Mouse (Mus musculus) E14TG2a.4 (cell line): ENCODE results near the gene Asic4.

Source experiments
- CTCF ChIP-seq: conservative IDR thresholded peaks from 2 replicates; pipeline ENCODE4 v1.5.1; 2014; ENCODE audit warnings: low read length
- NANOG ChIP-seq: IDR thresholded peaks from 2 replicates; pipeline ENCODE4 v1.6.1; 2014; ENCODE audit warnings: borderline replicate concordance, low read length, mixed read lengths
- POU5F1 ChIP-seq: IDR thresholded peaks from 2 replicates; pipeline ENCODE4 v1.6.1; 2014; ENCODE audit warnings: low read length, borderline replicate concordance

DNA sequence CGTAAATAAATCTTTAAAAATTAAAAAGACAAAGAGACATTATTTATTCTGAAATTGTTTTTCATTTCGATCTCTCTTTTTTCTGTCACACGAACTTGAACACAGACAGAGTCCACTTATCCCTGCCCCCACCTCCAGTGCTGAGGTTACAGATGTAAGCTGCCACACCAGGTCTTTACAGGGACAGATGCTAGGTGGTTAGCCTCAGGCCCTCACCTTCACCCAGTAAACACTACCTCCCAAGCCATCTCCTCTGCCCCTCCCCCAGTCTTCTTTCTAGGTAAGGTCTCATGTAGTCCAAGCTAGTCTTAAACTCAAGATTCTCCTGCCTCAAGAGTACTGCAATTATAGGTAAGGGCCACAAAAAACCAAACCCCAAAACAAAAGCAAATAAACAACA lies 62.3 kb downstream of the Asic4 start:
- TF ChIP-seq CTCF = no peak
- no peak for TF ChIP-seq POU5F1
- no peak for TF ChIP-seq NANOG
